Mouse (Mus musculus) megakaryocyte, embryonic 14.5 days (primary cell): ENCODE data around the gene Olfr211. TPM values are rescaled to one million over a fixed set of nuclear protein-coding genes. Genes with fewer than 3 reads are reported as not detected.

Experiments
- H3K27me3 ChIP-seq: replicated peaks from 2 replicates; pipeline ENCODE3; 2012; ENCODE audit warnings: inconsistent platforms
- H3K36me3 ChIP-seq: replicated peaks from 2 replicates; pipeline ENCODE3; 2012; ENCODE audit warnings: low read length, inconsistent platforms, mixed read lengths
- H3K4me1 ChIP-seq: 2 replicates; pipeline ENCODE4 v1.6.1; 2012; ENCODE audit warnings: inconsistent platforms
- H3K4me3 ChIP-seq: replicated peaks from 2 replicates; pipeline ENCODE3; 2012; ENCODE audit warnings: moderate library complexity, mild to moderate bottlenecking, inconsistent platforms
- H3K9me3 ChIP-seq: 2 replicates; pipeline ENCODE4 v1.6.1; 2012; ENCODE audit warnings: inconsistent platforms
- FLI1 ChIP-seq: IDR thresholded peaks from 2 replicates; pipeline ENCODE4 v1.6.1; 2012; ENCODE audit warnings: low read length, inconsistent platforms, mixed read lengths
- GATA1 ChIP-seq: IDR thresholded peaks from 3 replicates; pipeline ENCODE4 v1.6.1; 2012; ENCODE audit warnings: mixed read lengths, low read length, inconsistent platforms, borderline replicate concordance
- polyA plus RNA-seq: library from polyadenylated mRNA; stranded (reverse); fragments of >175 nt; gene quantifications from 2 replicates; pipeline ENCODE4 v1.2.3, GENCODE M21; 2012; ENCODE audit warnings: low replicate concordance; ENCODE audit not compliant: insufficient read depth

The Olfr211 gene
- polyA plus RNA-seq = 0.44 TPM in 1 of 2 replicates, not detected in the other

DNA sequence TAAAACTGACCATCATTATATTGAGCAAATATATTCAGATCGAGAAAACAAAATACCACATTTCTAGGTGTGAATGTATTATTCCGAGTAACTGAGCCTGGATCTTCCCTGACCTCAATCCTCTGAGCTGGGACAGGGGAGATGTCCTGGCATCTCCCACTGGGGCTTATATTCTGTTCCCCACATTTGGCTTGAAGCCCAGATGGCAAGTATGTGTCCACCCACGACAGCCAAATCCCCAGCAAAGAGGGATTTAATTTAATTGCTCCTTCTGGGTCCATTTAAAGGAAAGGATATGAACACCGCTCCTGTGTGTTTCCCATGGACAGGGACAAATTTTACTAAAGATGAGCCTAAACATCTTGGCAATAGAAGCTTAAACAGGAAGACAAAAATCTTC is at the start of gene Olfr211:
Gene Olfr211 (plus strand): TSS at position 301 of the 400 bp plus-strand sequence.
- Histone ChIP-seq H3K27me3 (peaks cover 17% of the 10 kb centered on the region), H3K9me3 (peaks cover 5% of the 10 kb centered on the region; the same call in 1 of the 2 replicates), H3K36me3 (no peaks in the 10 kb centered on the region), H3K4me3 (no peak within 1 kb of the TSS), H3K4me1 (peaks cover 8% of the 10 kb centered on the region)
- TF ChIP-seq FLI1 (no peak), GATA1 (no peak)

GRCm38 (mm10) chr6:116439531-116439930 is 49.4 kb upstream of the Olfr211 start:
- Histone ChIP-seq H3K27me3 (no peaks in the 10 kb centered on the region), H3K9me3 (peaks cover 11% of the 10 kb centered on the region; the same call in 1 of the 2 replicates), H3K4me3 (no peak overlapping the region), H3K4me1 (peaks cover 50% of the 10 kb centered on the region), H3K36me3 (peaks cover 86% of the 10 kb centered on the region)
- TF ChIP-seq GATA1 (no peak), FLI1 (no peak)

GRCm38 (mm10) chr6:116440447-116440846 is 48.4 kb upstream of the Olfr211 start:
- Histone ChIP-seq H3K9me3 (peaks cover 11% of the 10 kb centered on the region; the same call in 1 of the 2 replicates), H3K4me1 (peaks cover 58% of the 10 kb centered on the region), H3K27me3 (no peaks in the 10 kb centered on the region), H3K4me3 (no peak overlapping the region), H3K36me3 (peaks cover 95% of the 10 kb centered on the region)
- TF ChIP-seq GATA1 (no peak), FLI1 (no peak)

- no peak for TF ChIP-seq FLI1
- TF ChIP-seq GATA1 = no peak
- H3K36me3 ChIP-seq = peaks cover 96% of the 10 kb centered on the region
- peaks cover 61% of the 10 kb centered on the region for H3K4me1 ChIP-seq
- H3K9me3 ChIP-seq = peaks cover 11% of the 10 kb centered on the region; the same call in 1 of the 2 replicates
- H3K27me3 ChIP-seq = no peaks in the 10 kb centered on the region
- no peak overlapping the region for H3K4me3 ChIP-seq
These were observed 48.0 kb upstream of the Olfr211 start for GRCm38 (mm10) chr6:116440849-116441248.

DNA sequence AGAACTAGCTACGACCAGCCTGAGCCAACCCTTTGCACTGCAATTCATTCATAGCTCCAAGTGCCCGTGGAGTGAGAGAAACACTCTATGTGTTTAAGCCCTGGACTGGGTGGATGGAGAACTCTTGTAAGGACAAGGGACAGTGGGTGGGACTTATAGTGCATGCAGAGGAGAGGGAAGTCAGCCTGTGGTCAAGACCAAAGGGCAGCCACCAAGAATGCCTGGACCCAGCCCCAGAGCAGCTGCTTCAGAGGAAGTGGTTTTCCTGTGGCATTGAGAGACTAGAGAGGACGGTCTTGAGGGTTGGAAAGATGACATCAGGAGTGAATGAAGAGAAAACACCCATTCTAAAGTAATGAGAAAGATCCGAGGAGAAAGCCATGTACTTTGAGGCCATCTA is 33.1 kb upstream of the Olfr211 start:
- Histone ChIP-seq H3K36me3 (peaks cover 34% of the 10 kb centered on the region), H3K4me1 (peaks cover 91% of the 10 kb centered on the region), H3K9me3 (no peaks in the 10 kb centered on the region), H3K27me3 (no peaks in the 10 kb centered on the region), H3K4me3 (peak overlapping the region; percentile 84)
- no peak for TF ChIP-seq GATA1
- TF ChIP-seq FLI1 = peak; percentile 41; the same call in 1 of the 2 replicates

DNA sequence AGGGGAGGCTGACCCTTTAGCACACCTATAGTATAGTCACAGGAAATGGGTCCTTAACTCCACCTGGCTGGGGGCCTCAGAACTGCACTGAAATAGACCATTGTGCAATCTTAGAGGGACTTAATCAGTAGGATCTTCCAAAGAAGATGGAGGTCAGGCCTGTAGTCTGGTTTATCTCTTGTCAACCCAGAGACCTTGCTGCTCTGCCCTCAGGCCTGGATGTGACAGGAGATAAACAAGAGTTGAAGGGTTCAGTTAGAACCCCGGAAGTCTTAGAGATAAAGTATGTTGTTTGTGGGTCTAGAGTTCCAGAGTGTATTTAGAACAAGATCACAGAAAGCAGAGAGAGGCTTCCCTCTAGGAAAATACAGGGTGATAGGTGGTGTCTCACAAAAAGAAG is 32.4 kb upstream of the Olfr211 start:
- peaks cover 29% of the 10 kb centered on the region for H3K36me3 ChIP-seq
- TF ChIP-seq GATA1 (no peak), FLI1 (no peak)
- H3K4me1 ChIP-seq = peaks cover 94% of the 10 kb centered on the region
- H3K4me3 ChIP-seq = peak overlapping the region; percentile 84
- H3K27me3 ChIP-seq = no peaks in the 10 kb centered on the region
- no peaks in the 10 kb centered on the region for H3K9me3 ChIP-seq

- peaks cover 11% of the 10 kb centered on the region for H3K36me3 ChIP-seq
- no peaks in the 10 kb centered on the region for H3K27me3 ChIP-seq
- H3K4me1 ChIP-seq = peaks cover 99% of the 10 kb centered on the region
- TF ChIP-seq GATA1 = no peak
- TF ChIP-seq FLI1 = no peak
- no peaks in the 10 kb centered on the region for H3K9me3 ChIP-seq
- peak overlapping the region; percentile 97 for H3K4me3 ChIP-seq
These were observed 30.2 kb upstream of the Olfr211 start for GRCm38 (mm10) chr6:116458728-116459127.

DNA sequence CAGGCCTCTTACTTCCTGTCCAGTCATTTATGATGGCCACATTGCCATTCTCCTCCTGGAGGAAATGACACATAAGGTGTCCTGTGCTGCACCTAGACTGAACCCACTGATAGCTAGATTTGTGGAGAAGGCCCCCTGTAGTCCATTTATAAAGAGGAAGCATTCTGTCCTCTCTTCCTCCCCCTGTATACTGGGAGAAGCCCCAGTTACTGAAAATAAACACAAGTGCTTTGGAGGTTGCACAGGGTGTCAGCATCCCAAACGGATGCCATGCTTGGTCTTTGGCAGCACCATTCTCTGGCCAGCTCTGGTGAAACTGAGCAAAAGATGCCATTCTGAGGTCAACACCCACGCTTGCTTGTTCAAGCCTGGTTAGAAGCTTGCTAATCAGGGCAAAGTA is 29.7 kb upstream of the Olfr211 start:
- H3K27me3 ChIP-seq = no peaks in the 10 kb centered on the region
- H3K4me3 ChIP-seq = peak overlapping the region; percentile 97
- peaks cover 99% of the 10 kb centered on the region for H3K4me1 ChIP-seq
- TF ChIP-seq GATA1 = no peak
- no peak for TF ChIP-seq FLI1
- H3K36me3 ChIP-seq = peaks cover 6% of the 10 kb centered on the region
- no peaks in the 10 kb centered on the region for H3K9me3 ChIP-seq

GRCm38 (mm10) chr6:116460544-116461283 is 28.2 kb upstream of the Olfr211 start, which contains the start of gene Alox5:
Alox5 (minus strand) TSS chr6:116461178.
- peaks cover 3% of the 10 kb centered on the region for H3K36me3 ChIP-seq
- TF ChIP-seq GATA1 = no peak
- no peak for TF ChIP-seq FLI1
- no peaks in the 10 kb centered on the region for H3K27me3 ChIP-seq
- H3K9me3 ChIP-seq = no peaks in the 10 kb centered on the region
- H3K4me1 ChIP-seq = peaks cover 98% of the 10 kb centered on the region
- peak within 1 kb of the TSS; percentile 97 for H3K4me3 ChIP-seq

GRCm38 (mm10) chr6:116468081-116468480 is 20.8 kb upstream of the Olfr211 start:
- Histone ChIP-seq H3K27me3 (no peaks in the 10 kb centered on the region), H3K4me3 (no peak overlapping the region), H3K9me3 (no peaks in the 10 kb centered on the region), H3K36me3 (no peaks in the 10 kb centered on the region), H3K4me1 (peaks cover 45% of the 10 kb centered on the region)
- TF ChIP-seq GATA1 = no peak
- TF ChIP-seq FLI1 = no peak
